In the genomic region with DNA sequence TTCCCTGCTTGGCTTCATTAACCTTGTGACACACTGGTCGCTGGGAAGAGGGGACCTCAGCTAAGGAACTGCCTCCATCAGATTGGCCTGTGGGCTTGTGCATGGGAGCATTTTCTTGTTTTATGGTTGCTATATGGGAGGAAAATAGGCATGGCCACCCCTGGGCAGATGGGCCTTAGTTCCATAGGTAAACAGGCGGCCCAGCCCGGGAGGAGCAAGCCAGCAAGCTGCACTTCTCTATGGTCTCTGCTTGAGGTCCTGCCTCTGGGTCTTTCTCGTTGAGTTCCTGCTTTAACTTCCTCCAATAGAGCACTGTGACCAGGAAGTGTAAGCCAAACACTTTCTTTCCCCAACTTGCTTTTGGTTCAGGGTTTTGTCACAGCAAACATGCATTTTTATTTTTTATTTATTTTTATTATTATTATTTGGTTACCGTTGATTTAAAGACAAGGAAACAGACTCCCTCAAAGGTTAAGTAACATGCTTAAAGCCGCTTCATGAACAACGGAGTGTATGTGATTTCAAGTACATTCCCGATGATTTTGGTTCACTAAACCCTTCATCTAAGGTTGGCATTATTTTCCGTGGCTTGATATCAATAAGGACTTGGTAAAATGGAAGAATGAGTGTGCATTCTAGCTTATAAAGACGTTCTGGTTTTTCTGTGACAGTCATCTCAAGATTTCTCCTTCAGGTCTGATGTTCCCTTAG, we compare ENCODE assay signal across 8 mouse cellular contexts. TPM values are rescaled to one million over a fixed set of nuclear protein-coding genes. Genes with fewer than 3 reads are reported as not detected.
DNase-seq lines count a peak whose midpoint lies in the region; ATAC-seq and TF ChIP-seq lines count a peak whose summit lies in the region.

No protein-coding gene starts in this region.

- WGBS in forebrain, embryonic 13.5 days: 67% methylated on average over 10 of the region's 10 CpGs
- 64% methylated on average over 10 of the region's 10 CpGs for WGBS in kidney, embryonic 16.5 days
- 59% methylated on average over 10 of the region's 10 CpGs for WGBS in stomach, embryonic 16.5 days

- peak overlapping the region; percentile 78 for H3K27ac ChIP-seq in MEL (ENCODE audit: control insufficient read depth, low read depth, low read length)
- no peak overlapping the region; the same call in 1 of the 2 replicates for H3K27ac ChIP-seq in forebrain, embryonic 13.5 days
- peak overlapping the region; percentile 88 for H3K27ac ChIP-seq in kidney, embryonic 16.5 days (ENCODE audit: low read length)
- H3K27ac ChIP-seq in stomach, embryonic 16.5 days (ENCODE audit: low read length): peak overlapping the region; percentile 91

- no peaks in the 10 kb centered on the region for H3K9me3 ChIP-seq in MEL (replicated peaks; ENCODE audit: insufficient read depth, low read length)
- H3K9me3 ChIP-seq in forebrain, embryonic 13.5 days (replicated peaks): no peaks in the 10 kb centered on the region
- no peaks in the 10 kb centered on the region for H3K9me3 ChIP-seq in kidney, embryonic 16.5 days (ENCODE audit: low read length)
- no peaks in the 10 kb centered on the region for H3K9me3 ChIP-seq in stomach, embryonic 16.5 days (replicated peaks; ENCODE audit: control insufficient read depth, low read length)

- TF ChIP-seq POLR2A in MEL (IDR thresholded peaks at IDR 0.05; ENCODE audit: control insufficient read depth in 1 of 2, insufficient read depth in 1 of 2, low read depth in 1 of 2, low read length in 2 of 2, poor library complexity in 1 of 2): peak in 1 of 2 experiments; percentile 50; a peak in 2 of 4 replicates

- H3K27me3 ChIP-seq in MEL (ENCODE audit: control insufficient read depth in 1 of 2, insufficient read depth in 2 of 2, low read length in 2 of 2): no peaks in the 10 kb centered on the region
- no peaks in the 10 kb centered on the region for H3K27me3 ChIP-seq in forebrain, embryonic 13.5 days
- H3K27me3 ChIP-seq in kidney, embryonic 16.5 days (ENCODE audit: insufficient read depth, low read length): no peaks in the 10 kb centered on the region
- H3K27me3 ChIP-seq in stomach, embryonic 16.5 days (ENCODE audit: control insufficient read depth, insufficient read depth, low read length): no peaks in the 10 kb centered on the region

- H3K36me3 ChIP-seq in MEL (ENCODE audit: control insufficient read depth in 1 of 2, insufficient read depth in 2 of 2, low read length in 2 of 2): peaks cover 0 to 9% of the 10 kb centered on the region in 2 experiments; a peak in 2 of 4 replicates
- H3K36me3 ChIP-seq in forebrain, embryonic 13.5 days (ENCODE audit: poor library complexity, severe bottlenecking): no peaks in the 10 kb centered on the region
- H3K36me3 ChIP-seq in kidney, embryonic 16.5 days (ENCODE audit: insufficient read depth, low read length): no peaks in the 10 kb centered on the region
- H3K36me3 ChIP-seq in stomach, embryonic 16.5 days (ENCODE audit: control insufficient read depth, insufficient read depth, low read length): no peaks in the 10 kb centered on the region

- no peak for TF ChIP-seq EP300 in MEL (IDR thresholded peaks at IDR 0.05; ENCODE audit: low read depth in 1 of 2, low read length in 2 of 2)

- H3K9ac ChIP-seq in MEL (ENCODE audit: control insufficient read depth, low read depth, low read length, poor library complexity, severe bottlenecking): peak overlapping the region; percentile 79
- peak overlapping the region; percentile 80 for H3K9ac ChIP-seq in forebrain, embryonic 13.5 days
- H3K9ac ChIP-seq in kidney, embryonic 16.5 days (replicated peaks; ENCODE audit: low read length): peak overlapping the region; percentile 83
- H3K9ac ChIP-seq in stomach, embryonic 16.5 days (ENCODE audit: low read length): peak overlapping the region; percentile 86

- no peak for TF ChIP-seq RAD21 in MEL (IDR thresholded peaks at IDR 0.05; ENCODE audit: low read depth, low read length)

- no peak for TF ChIP-seq CTCF in MEL (IDR thresholded peaks at IDR 0.05 in 2 of 3, conservative IDR thresholded peaks at IDR 0.05 in 1 of 3; ENCODE audit: control insufficient read depth in 1 of 3, insufficient read depth in 1 of 3, low read depth in 2 of 3, low read length in 3 of 3, poor library complexity in 1 of 3, severe bottlenecking in 1 of 3)

- peak overlapping the region; percentile 71 for H3K4me2 ChIP-seq in forebrain, embryonic 13.5 days
- H3K4me2 ChIP-seq in kidney, embryonic 16.5 days (replicated peaks; ENCODE audit: low read depth, low read length): peak overlapping the region; percentile 76
- peak overlapping the region; percentile 90 for H3K4me2 ChIP-seq in stomach, embryonic 16.5 days (ENCODE audit: low read depth, low read length)

- ATAC-seq in forebrain, embryonic 13.5 days: peak; percentile 56
- ATAC-seq in kidney, embryonic 16.5 days (ENCODE audit: low FRiP score, low TSS enrichment): peak; percentile 52
- peak; percentile 86 for ATAC-seq in megakaryocyte, adult 5-6 weeks (ENCODE audit: poor library complexity, severe bottlenecking)
- ATAC-seq in stomach, embryonic 16.5 days (ENCODE audit: insufficient read depth, low FRiP score): peak; percentile 35

- DNase-seq in kidney, adult 8-10 months: peak; percentile 18 to 24
- no peak for DNase-seq in kidney, postnatal 14 days
- DNase-seq in MEL (ENCODE audit: low read depth, low spot score): peak; percentile 85
- DNase-seq in right cerebral cortex, postnatal 36 days (ENCODE audit: low spot score in 2 of 2): no peak

- H3K79me2 ChIP-seq in MEL (ENCODE audit: control insufficient read depth, insufficient read depth, low read length, poor library complexity): peaks cover 4% of the 10 kb centered on the region

- H3K4me1 ChIP-seq in MEL (ENCODE audit: control insufficient read depth in 1 of 2, insufficient read depth in 2 of 2, low read length in 2 of 2): peaks cover 2 to 19% of the 10 kb centered on the region in 2 experiments; a peak in 3 of 4 replicates
- H3K4me1 ChIP-seq in forebrain, embryonic 13.5 days: peaks cover 16% of the 10 kb centered on the region
- H3K4me1 ChIP-seq in kidney, embryonic 16.5 days (ENCODE audit: insufficient read depth, low read length): peaks cover 21% of the 10 kb centered on the region
- H3K4me1 ChIP-seq in stomach, embryonic 16.5 days (ENCODE audit: control insufficient read depth, insufficient read depth, low read length): peaks cover 6% of the 10 kb centered on the region; the same call in 1 of the 2 replicates

- peak overlapping the region; percentile 64 to 71 for H3K4me3 ChIP-seq in MEL (ENCODE audit: control insufficient read depth in 1 of 2, insufficient read depth in 1 of 2, low read depth in 2 of 2, low read length in 2 of 2)
- peak overlapping the region; percentile 68 for H3K4me3 ChIP-seq in forebrain, embryonic 13.5 days
- peak overlapping the region; percentile 78 for H3K4me3 ChIP-seq in kidney, embryonic 16.5 days (ENCODE audit: low read length)
- peak overlapping the region; percentile 88 for H3K4me3 ChIP-seq in stomach, embryonic 16.5 days (replicated peaks; ENCODE audit: low read length)

TF ChIP-seq in MEL, 35 proteins besides CTCF, POLR2A, EP300 and RAD21 (continues in another document):
- TF ChIP-seq CHD1 (IDR thresholded peaks at IDR 0.05; ENCODE audit: low read depth, low read length) (peak; percentile 90; the same call in 1 of the 2 replicates), NRF1 (IDR thresholded peaks at IDR 0.05; ENCODE audit: insufficient read depth, low read depth, low read length, poor library complexity, severe bottlenecking) (no peak), SIN3A (IDR thresholded peaks at IDR 0.05; ENCODE audit: low read length) (peak; percentile 53; the same call in 1 of the 2 replicates), TBP (IDR thresholded peaks at IDR 0.05; ENCODE audit: low read depth, low read length) (no peak), ZKSCAN1 (IDR thresholded peaks at IDR 0.05; ENCODE audit: low read depth, low read length) (0 out of 2 replicates have a peak, but pooled peaks have one; percentile 28), RCOR1 (IDR thresholded peaks at IDR 0.05; ENCODE audit: low read depth, low read length) (no peak), USF1 (IDR thresholded peaks at IDR 0.05; ENCODE audit: low read depth, low read length) (no peak), NELFE (IDR thresholded peaks at IDR 0.05; ENCODE audit: low read depth, low read length) (no peak), POLR2AphosphoS2 (IDR thresholded peaks at IDR 0.05; ENCODE audit: low read length) (no peak), JUND (IDR thresholded peaks at IDR 0.05; ENCODE audit: low read depth, low read length) (no peak), SMC3 (IDR thresholded peaks at IDR 0.05; ENCODE audit: low read depth, low read length) (no peak), BHLHE40 (IDR thresholded peaks at IDR 0.05; ENCODE audit: borderline replicate concordance, low read depth, low read length) (no peak), ZMIZ1 (IDR thresholded peaks at IDR 0.05; ENCODE audit: low read depth, low read length) (peak; percentile 16; the same call in 1 of the 2 replicates), MYC (IDR thresholded peaks at IDR 0.05; ENCODE audit: low read depth, low read length) (no peak), MEF2A (IDR thresholded peaks at IDR 0.05; ENCODE audit: extremely low read depth, insufficient replicate concordance, low read depth, low read length, poor library complexity, severe bottlenecking) (no peak), ZNF384 (IDR thresholded peaks at IDR 0.05; ENCODE audit: low read depth, low read length) (no peak), TAL1 (IDR thresholded peaks at IDR 0.05; ENCODE audit: low read length) (no peak)

RNA-seq across cellular contexts. Expression of a gene that starts 0.7 kb away (rescaled TPM):
- total RNA-seq in MEL (2012; rRNA removed): 4.6 and 5.6 TPM in 2 replicates
- 10 to 100 TPM; 11.9 to 21.1 TPM for polyA plus RNA-seq in MEL (2012; ENCODE audit: insufficient read depth in 1 of 2, insufficient read length in 2 of 2, low read depth in 1 of 2, low replicate concordance in 2 of 2, missing spikeins in 1 of 2)
- polyA plus RNA-seq in forebrain, embryonic 13.5 days (2015; fragmentation: Nextera tagmentation; extraction: Ambion mirVana): 12.7 and 13.8 TPM in 2 replicates
- 18.1 and 20.6 TPM in 2 replicates for polyA plus RNA-seq in kidney, embryonic 16.5 days (2015; fragmentation: Nextera tagmentation; extraction: Ambion mirVana)
- 15.5 and 21.4 TPM in 2 replicates for total RNA-seq in megakaryocyte, adult 5-6 weeks (2015)
- total RNA-seq in megakaryocyte, adult 5-6 weeks (2017): 19.3 and 20.6 TPM in 2 replicates
- 14.6 and 28.1 TPM in 2 replicates for polyA plus RNA-seq in stomach, embryonic 16.5 days (2015; fragmentation: Nextera tagmentation; extraction: Ambion mirVana)

RNA-seq across cellular contexts. Expression of a gene that starts 50.6 kb away (rescaled TPM):
- total RNA-seq in MEL (2012; rRNA removed): 78.5 and 88.3 TPM in 2 replicates
- 100 to 1,000 TPM in 1 of 2 experiments, 10 to 100 TPM in 1; 84.6 to 625 TPM for polyA plus RNA-seq in MEL (2012; ENCODE audit: insufficient read depth in 1 of 2, insufficient read length in 2 of 2, low read depth in 1 of 2, low replicate concordance in 2 of 2, missing spikeins in 1 of 2)
- 3.8 and 5.3 TPM in 2 replicates for polyA plus RNA-seq in forebrain, embryonic 13.5 days (2015; fragmentation: Nextera tagmentation; extraction: Ambion mirVana)
- polyA plus RNA-seq in kidney, embryonic 16.5 days (2015; fragmentation: Nextera tagmentation; extraction: Ambion mirVana): 22.4 and 28.1 TPM in 2 replicates
- total RNA-seq in megakaryocyte, adult 5-6 weeks (2015): 54.3 and 54.9 TPM in 2 replicates
- total RNA-seq in megakaryocyte, adult 5-6 weeks (2017): 37.9 and 38.4 TPM in 2 replicates
- polyA plus RNA-seq in stomach, embryonic 16.5 days (2015; fragmentation: Nextera tagmentation; extraction: Ambion mirVana): 41.8 and 48.6 TPM in 2 replicates

Comparison
In these comparisons a context has a peak if more than half of its experiments do, and no peak if none do; other contexts are left out.
1. DNase-seq: peak in kidney, adult 8-10 months (2 of 2) and MEL (single experiment); none in kidney, postnatal 14 days (single experiment) and right cerebral cortex, postnatal 36 days (0 of 2).
2. ATAC-seq: peak in every context shown above with its lines; median percentile 86 in megakaryocyte, adult 5-6 weeks; 56 in forebrain, embryonic 13.5 days; 52 in kidney, embryonic 16.5 days; 35 in stomach, embryonic 16.5 days.
3. Peak in every context shown above with its lines, with median percentiles within 50 percentile points of each other: H3K4me3 ChIP-seq, H3K9ac ChIP-seq and H3K4me2 ChIP-seq.